Mouse (Mus musculus) midbrain, embryonic 11.5 days (tissue): ENCODE measurements around the gene Zan. TPM values are rescaled to one million over a fixed set of nuclear protein-coding genes. Genes with fewer than 3 reads are reported as not detected.

Experiments
- ATAC-seq: fragments of 200-750 bp; cut with Nextera tagmentation; 2 replicates; pipeline ENCODE4 v1.8.0; 2017; ENCODE audit warnings: moderate TSS enrichment, moderate library complexity; ENCODE audit not compliant: low FRiP score
- DNase-seq: peaks from one replicate; pipeline ENCODE4 v3.0.0; 2015; ENCODE audit warnings: low spot score; ENCODE audit errors: missing footprints
- H3K27ac ChIP-seq: fragments of 300-500 bp; sonication (generic); 2 replicates; pipeline ENCODE4 v1.5.1; 2014; ENCODE audit warnings: low read depth, low read length
- H3K27me3 ChIP-seq: fragments of 300-500 bp; sonication (generic); 2 replicates; pipeline ENCODE4 v1.6.1; 2014; ENCODE audit warnings: mild to moderate bottlenecking, low read length, moderate library complexity, mixed read lengths; ENCODE audit not compliant: control insufficient read depth, insufficient read depth
- H3K36me3 ChIP-seq: fragments of 300-500 bp; sonication (generic); 2 replicates; pipeline ENCODE4 v1.6.1; 2014; ENCODE audit warnings: mild to moderate bottlenecking, low read length, moderate library complexity, mixed read lengths; ENCODE audit not compliant: control insufficient read depth, insufficient read depth
- H3K4me1 ChIP-seq: fragments of 300-500 bp; sonication (generic); 2 replicates; pipeline ENCODE4 v1.6.1; 2014; ENCODE audit warnings: low read length; ENCODE audit not compliant: control insufficient read depth, insufficient read depth
- H3K4me2 ChIP-seq: fragments of 300-500 bp; sonication (generic); 2 replicates; pipeline ENCODE4 v1.6.1; 2014; ENCODE audit warnings: mild to moderate bottlenecking, moderate library complexity
- H3K4me3 ChIP-seq: fragments of 300-500 bp; sonication (generic); 2 replicates; pipeline ENCODE4 v1.5.1; 2014; ENCODE audit warnings: low read depth, low read length
- H3K9ac ChIP-seq: fragments of 300-500 bp; sonication (generic); 2 replicates; pipeline ENCODE4 v1.6.1; 2014; ENCODE audit warnings: low read length
- H3K9me3 ChIP-seq: fragments of 300-500 bp; sonication (generic); 2 replicates; pipeline ENCODE4 v1.6.1; 2016; ENCODE audit warnings: low read length; ENCODE audit not compliant: control insufficient read depth
- WGBS: fragments of 180-500 bp; shearing (Covaris S2); extraction: QIAGEN DNeasy Blood & Tissue Kit; methylation state at CpG from one replicate; pipeline ENCODE4 v1.1.7; 2014; 5-methylcytosine and 5-hydroxymethylcytosine counted together
- polyA plus RNA-seq: library from polyadenylated mRNA; unstranded; fragments of >200 nt; fragmentation: Nextera tagmentation; extraction: Ambion mirVana; gene quantifications from 2 replicates; pipeline ENCODE4 v1.2.1, GENCODE M21; 2014

Gene Zan
- 0.03 TPM in 2 replicates for polyA plus RNA-seq

- Histone ChIP-seq H3K27me3 (no peaks in the 10 kb centered on the region), H3K4me1 (peaks cover 3% of the 10 kb centered on the region), H3K36me3 (no peaks in the 10 kb centered on the region), H3K27ac (no peak within 1 kb of the TSS), H3K4me3 (no peak within 1 kb of the TSS), H3K9me3 (no peaks in the 10 kb centered on the region), H3K4me2 (no peak within 1 kb of the TSS), H3K9ac (no peak within 1 kb of the TSS)
- ATAC-seq (no peak), DNase-seq (no peak)
- WGBS, result 88% methylated on average over 5 of the region's 5 CpGs
These were observed at the start of gene Zan for GRCm38 (mm10) chr5:137476964-137477363. Gene Zan, minus strand, starts transcription at chr5:137477064.

DNA sequence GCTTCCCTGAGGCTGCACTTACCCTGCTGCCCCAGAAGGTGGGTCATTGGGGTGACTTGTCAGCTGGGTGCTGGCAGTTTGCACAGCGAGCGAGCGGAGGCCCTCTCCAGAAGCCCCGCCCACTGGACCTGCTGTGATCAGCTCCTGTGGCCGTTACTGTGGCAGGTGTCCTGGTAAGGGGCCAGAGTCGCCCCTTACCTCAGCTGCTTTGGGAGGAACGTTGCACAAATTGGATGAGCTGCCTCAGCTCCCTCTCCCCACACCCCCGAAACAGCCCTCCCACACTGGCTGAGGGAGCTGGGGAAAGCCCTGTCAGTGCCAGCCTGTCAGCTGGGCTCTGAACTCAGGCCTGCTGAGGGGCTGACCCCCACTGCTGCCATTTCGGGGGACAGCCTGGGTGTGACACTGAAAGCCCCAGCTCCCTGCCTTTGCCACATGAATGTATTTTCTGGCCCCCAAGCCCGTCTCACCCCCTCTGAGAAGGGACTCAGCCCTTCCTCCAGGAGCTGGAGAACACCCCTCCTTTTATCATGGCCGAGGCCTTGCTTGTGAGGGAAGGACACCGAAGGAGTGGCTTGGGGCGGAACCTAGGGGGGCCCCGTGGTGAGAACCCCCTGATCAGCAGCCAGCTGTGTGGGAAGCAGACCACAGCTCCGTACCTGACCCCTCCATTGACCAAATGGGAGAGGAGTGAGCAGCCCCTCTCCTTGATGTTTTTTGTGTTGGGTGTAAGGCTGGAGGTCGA lies 49.5 kb upstream of the Zan start:
- DNase-seq (peak; percentile 90), ATAC-seq (no peak)
- no peaks in the 10 kb centered on the region for H3K27me3 ChIP-seq
- H3K9ac ChIP-seq, result peak overlapping the region; percentile 18; the same call in 1 of the 2 replicates
- peaks cover 63% of the 10 kb centered on the region for H3K36me3 ChIP-seq
- H3K27ac ChIP-seq, result peak overlapping the region; percentile 28; the same call in 1 of the 2 replicates
- H3K9me3 ChIP-seq, result no peaks in the 10 kb centered on the region
- 43% methylated on average over 16 of the region's 16 CpGs for WGBS
- H3K4me2 ChIP-seq, result no peak overlapping the region
- peaks cover 22% of the 10 kb centered on the region for H3K4me1 ChIP-seq
- H3K4me3 ChIP-seq, result no peak overlapping the region

DNA sequence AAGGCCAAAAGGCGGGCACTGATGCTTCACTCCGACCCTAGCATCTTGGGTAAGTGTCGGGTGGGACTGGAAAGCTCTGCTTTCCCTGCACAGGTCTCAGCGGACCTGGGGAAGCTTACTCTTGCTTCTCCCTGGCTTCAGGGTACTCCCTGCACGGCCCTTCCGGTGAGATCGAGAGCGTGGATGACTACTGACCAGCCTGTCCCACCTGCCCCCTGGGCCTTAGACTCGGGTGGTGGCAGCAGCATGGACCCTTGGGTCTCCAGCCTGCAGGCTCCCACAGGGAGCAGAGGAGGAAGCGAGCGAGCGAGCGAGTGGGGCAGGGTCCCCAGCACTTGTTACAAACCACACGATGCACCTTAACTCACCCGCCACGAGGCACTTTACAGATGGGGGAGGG lies 48.6 kb upstream of the Zan start:
- ATAC-seq (no peak), DNase-seq (no peak)
- Histone ChIP-seq H3K9me3 (no peaks in the 10 kb centered on the region), H3K4me3 (no peak overlapping the region), H3K27me3 (no peaks in the 10 kb centered on the region), H3K9ac (no peak overlapping the region), H3K36me3 (peaks cover 67% of the 10 kb centered on the region), H3K27ac (no peak overlapping the region; the same call in 1 of the 2 replicates), H3K4me2 (no peak overlapping the region), H3K4me1 (peaks cover 22% of the 10 kb centered on the region)
- WGBS, result 78% methylated on average over 16 of the region's 16 CpGs

- Histone ChIP-seq H3K4me2 (no peak overlapping the region), H3K4me3 (no peak overlapping the region), H3K36me3 (peaks cover 74% of the 10 kb centered on the region), H3K27ac (no peak overlapping the region), H3K27me3 (no peaks in the 10 kb centered on the region), H3K9me3 (no peaks in the 10 kb centered on the region), H3K4me1 (peaks cover 14% of the 10 kb centered on the region), H3K9ac (no peak overlapping the region)
- DNase-seq (no peak), ATAC-seq (no peak)
- WGBS, result 89% methylated on average over 13 of the region's 13 CpGs
These were observed 47.8 kb upstream of the Zan start for GRCm38 (mm10) chr5:137524671-137525070.

DNA sequence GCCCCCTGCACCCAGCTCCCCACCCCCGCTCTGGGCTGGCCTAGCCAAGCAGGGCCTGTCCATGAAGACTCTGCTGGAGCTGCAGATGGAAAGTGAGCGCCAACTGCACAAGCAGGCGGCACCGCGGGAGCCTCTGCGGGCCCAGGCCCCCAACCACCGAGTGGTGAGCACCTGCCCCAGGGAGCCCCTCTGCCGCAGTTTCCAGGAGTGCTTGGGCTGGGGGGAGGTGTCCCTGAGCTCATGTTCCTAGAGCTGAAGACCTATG lies 47.3 kb upstream of the Zan start:
- Histone ChIP-seq H3K27me3 (no peaks in the 10 kb centered on the region), H3K4me3 (no peak overlapping the region), H3K4me2 (no peak overlapping the region), H3K4me1 (peaks cover 9% of the 10 kb centered on the region; the same call in 1 of the 2 replicates), H3K27ac (no peak overlapping the region), H3K9ac (no peak overlapping the region), H3K36me3 (peaks cover 69% of the 10 kb centered on the region), H3K9me3 (no peaks in the 10 kb centered on the region)
- DNase-seq (no peak), ATAC-seq (no peak)
- 87% methylated on average over 8 of the region's 8 CpGs for WGBS

DNA sequence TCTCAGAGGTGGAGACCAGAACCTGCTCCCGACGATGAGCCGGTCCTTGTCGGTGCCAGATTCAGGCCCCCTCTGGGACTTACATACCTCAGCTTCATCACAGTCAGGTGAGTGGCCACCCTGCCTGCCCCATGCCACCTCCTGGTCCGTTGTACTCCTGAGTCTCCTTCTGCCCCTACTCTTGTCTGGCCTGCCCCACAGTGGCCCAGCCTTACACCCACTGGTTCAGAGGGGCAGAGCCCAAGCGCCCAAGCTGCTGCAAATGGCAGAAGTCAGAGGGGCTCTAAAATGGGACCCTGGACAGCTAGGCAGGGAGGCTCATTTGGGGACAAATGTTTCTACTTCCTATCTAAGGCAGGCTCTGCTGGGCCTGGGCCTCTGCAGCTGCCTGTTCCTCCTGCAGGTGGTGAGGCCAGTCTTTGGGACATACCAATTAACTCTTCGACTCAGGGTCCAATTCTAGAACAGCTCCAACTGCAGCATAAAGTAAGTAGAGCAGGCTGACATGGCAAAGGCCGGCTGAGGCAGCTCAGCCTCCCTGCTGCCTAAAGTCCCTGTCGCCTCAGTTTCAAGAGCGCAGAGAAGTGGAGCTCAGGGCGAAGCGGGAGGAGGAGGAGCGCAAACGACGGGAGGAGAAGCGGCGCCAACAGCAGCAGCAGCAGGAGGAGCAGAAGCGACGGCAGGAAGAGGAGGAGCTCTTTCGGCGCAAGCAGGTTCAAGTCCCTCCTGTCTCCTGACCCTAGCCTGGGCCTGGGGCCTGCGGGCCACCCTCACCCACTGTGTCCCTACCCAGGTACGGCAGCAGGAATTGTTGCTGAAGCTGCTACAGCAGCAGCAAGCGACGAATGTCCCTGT lies 46.8 kb upstream of the Zan start:
- ATAC-seq (no peak), DNase-seq (no peak)
- peaks cover 9% of the 10 kb centered on the region; the same call in 1 of the 2 replicates for H3K4me1 ChIP-seq
- H3K9me3 ChIP-seq, result no peaks in the 10 kb centered on the region
- no peak overlapping the region for H3K4me2 ChIP-seq
- peaks cover 64% of the 10 kb centered on the region for H3K36me3 ChIP-seq
- H3K27ac ChIP-seq, result no peak overlapping the region; the same call in 1 of the 2 replicates
- 85% methylated on average over 25 of the region's 25 CpGs for WGBS
- H3K27me3 ChIP-seq, result no peaks in the 10 kb centered on the region
- no peak overlapping the region for H3K9ac ChIP-seq
- H3K4me3 ChIP-seq, result no peak overlapping the region

GRCm38 (mm10) chr5:137522711-137523110 lies 45.8 kb upstream of the Zan start:
- Histone ChIP-seq H3K27me3 (no peaks in the 10 kb centered on the region), H3K9ac (no peak overlapping the region), H3K4me3 (no peak overlapping the region), H3K36me3 (peaks cover 58% of the 10 kb centered on the region), H3K4me1 (peaks cover 9% of the 10 kb centered on the region; the same call in 1 of the 2 replicates), H3K27ac (no peak overlapping the region), H3K4me2 (no peak overlapping the region), H3K9me3 (no peaks in the 10 kb centered on the region)
- ATAC-seq (no peak), DNase-seq (no peak)
- WGBS, result 73% methylated on average over 11 of the region's 11 CpGs

DNA sequence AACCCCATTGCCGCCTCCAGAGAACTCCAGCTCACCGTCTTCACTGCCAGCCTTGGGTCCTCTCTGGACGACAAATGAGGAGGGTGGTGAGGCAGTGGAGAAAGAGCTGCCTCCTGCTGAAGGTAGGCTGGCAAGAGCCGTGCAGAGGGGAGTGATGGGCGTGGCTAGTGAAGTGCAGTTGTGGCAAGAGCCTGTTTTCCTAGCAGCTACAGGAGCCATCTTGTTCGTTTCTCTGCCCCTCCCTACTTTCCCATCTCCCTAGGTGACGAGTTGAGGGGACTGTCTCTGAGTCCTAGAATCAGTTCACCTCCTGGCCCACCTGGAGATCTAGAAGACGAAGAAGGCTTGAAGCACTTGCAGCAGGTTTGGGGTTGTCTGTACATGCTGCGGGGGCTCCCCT lies 45.0 kb upstream of the Zan start:
- Histone ChIP-seq H3K4me3 (no peak overlapping the region), H3K27ac (no peak overlapping the region), H3K9me3 (no peaks in the 10 kb centered on the region), H3K4me1 (peaks cover 7% of the 10 kb centered on the region; the same call in 1 of the 2 replicates), H3K4me2 (no peak overlapping the region), H3K9ac (no peak overlapping the region), H3K27me3 (no peaks in the 10 kb centered on the region), H3K36me3 (peaks cover 60% of the 10 kb centered on the region)
- ATAC-seq (no peak), DNase-seq (no peak)
- WGBS, result 82% methylated on average over 9 of the region's 9 CpGs
